Mouse (Mus musculus) adrenal gland, adult 2 months (tissue): ENCODE measurements around the gene Gm36028. TPM values are rescaled to one million over a fixed set of nuclear protein-coding genes. Genes with fewer than 3 reads are reported as not detected.

ENCODE experiments used
- DNase-seq: peaks from one replicate; pipeline ENCODE4 v3.0.0; 2021
- polyA plus RNA-seq: library from polyadenylated mRNA; depleted of rRNA; stranded (reverse); fragments of >200 nt; gene quantifications from 2 replicates; pipeline ENCODE4 v1.2.3, GENCODE M21; 2012
- total RNA-seq, 2 experiments: library from RNA; stranded (reverse); gene quantifications; 2 replicates each; pipeline ENCODE4 v1.2.3; 2021

The Gm36028 gene
- total and polyA plus RNA-seq, 3 experiments: 0.24 to 0.69 TPM; not detected in 1

GRCm38 (mm10) chr16:37860213-37860612 is 733 bp downstream of the Gm36028 start:
- DNase-seq: no peak

- DNase-seq: no peak
These were observed 3.5 kb downstream of the Gm36028 start for GRCm38 (mm10) chr16:37857495-37857894.

- peak; percentile 42 for DNase-seq
These were observed 4.6 kb downstream of the Gm36028 start for GRCm38 (mm10) chr16:37856327-37856726.

GRCm38 (mm10) chr16:37855583-37855982 is 5.4 kb downstream of the Gm36028 start:
- DNase-seq: no peak

- DNase-seq: no peak
These were observed 6.4 kb downstream of the Gm36028 start for GRCm38 (mm10) chr16:37854593-37854992.

GRCm38 (mm10) chr16:37854054-37854453 is 6.9 kb downstream of the Gm36028 start:
- no peak for DNase-seq

- DNase-seq: peak; percentile 44
These were observed 7.7 kb downstream of the Gm36028 start for GRCm38 (mm10) chr16:37853279-37853678.

GRCm38 (mm10) chr16:37851366-37851765 is 9.6 kb downstream of the Gm36028 start:
- peak; percentile 53 for DNase-seq

- no peak for DNase-seq
These were observed 13.9 kb downstream of the Gm36028 start for GRCm38 (mm10) chr16:37847081-37847480.

GRCm38 (mm10) chr16:37845202-37845925 is 15.6 kb downstream of the Gm36028 start:
- DNase-seq: peak; percentile 54

GRCm38 (mm10) chr16:37843740-37844139 is 17.2 kb downstream of the Gm36028 start:
- DNase-seq: no peak

GRCm38 (mm10) chr16:37842439-37842838 is 18.5 kb downstream of the Gm36028 start:
- no peak for DNase-seq

- no peak for DNase-seq
These were observed 23.4 kb downstream of the Gm36028 start for GRCm38 (mm10) chr16:37837571-37837970.

- no peak for DNase-seq
These were observed 29.9 kb downstream of the Gm36028 start for GRCm38 (mm10) chr16:37831041-37831440.

GRCm38 (mm10) chr16:37826286-37826685 is 34.7 kb downstream of the Gm36028 start:
- no peak for DNase-seq

- DNase-seq: no peak
These were observed 36.0 kb downstream of the Gm36028 start for GRCm38 (mm10) chr16:37824778-37825505.

- DNase-seq: no peak
These were observed 37.0 kb downstream of the Gm36028 start for GRCm38 (mm10) chr16:37823949-37824348.

GRCm38 (mm10) chr16:37817986-37818385 is 43.0 kb downstream of the Gm36028 start:
- no peak for DNase-seq

- DNase-seq: peak; percentile 87
These were observed 46.5 kb downstream of the Gm36028 start for GRCm38 (mm10) chr16:37814383-37814971.

GRCm38 (mm10) chr16:37813691-37814382 is 47.1 kb downstream of the Gm36028 start:
- no peak for DNase-seq

GRCm38 (mm10) chr16:37812474-37812886 is 48.5 kb downstream of the Gm36028 start:
- DNase-seq: peak; percentile 70

GRCm38 (mm10) chr16:37811874-37812273 is 49.1 kb downstream of the Gm36028 start:
- DNase-seq: no peak
